Mouse (Mus musculus) stomach, postnatal 0 days (tissue): ENCODE measurements around the gene Nr6a1. TPM values are rescaled to one million over a fixed set of nuclear protein-coding genes. Genes with fewer than 3 reads are reported as not detected.
A peak's percentile ranks its signal among the peaks of the same experiment; 100 is the strongest.

Experiments
- ATAC-seq: fragments of 200-750 bp; cut with Nextera tagmentation; 2 replicates; pipeline ENCODE4 v1.8.0; 2017; ENCODE audit not compliant: low FRiP score, low TSS enrichment
- DNase-seq: peaks from one replicate; pipeline ENCODE4 v3.0.0-alpha.2; 2016; ENCODE audit warnings: low spot score
- H3K27ac ChIP-seq: fragments of 300-500 bp; sonication (generic); replicated peaks from 2 replicates; pipeline ENCODE4 v1.5.1; 2014; ENCODE audit warnings: mild to moderate bottlenecking, control low read depth
- H3K27me3 ChIP-seq: fragments of 300-500 bp; sonication (generic); 2 replicates; pipeline ENCODE4 v1.6.1; 2014; ENCODE audit warnings: low read length; ENCODE audit not compliant: control insufficient read depth, insufficient read depth
- H3K36me3 ChIP-seq: fragments of 300-500 bp; sonication (generic); 2 replicates; pipeline ENCODE4 v1.6.1; 2014; ENCODE audit warnings: low read length, mixed read lengths; ENCODE audit not compliant: control insufficient read depth, insufficient read depth
- H3K4me1 ChIP-seq: fragments of 300-500 bp; sonication (generic); replicated peaks from 2 replicates; pipeline ENCODE4 v1.6.1; 2014; ENCODE audit warnings: antibody characterized with exemption; ENCODE audit not compliant: control insufficient read depth, insufficient read depth
- H3K4me2 ChIP-seq: fragments of 300-500 bp; sonication (generic); replicated peaks from 2 replicates; pipeline ENCODE4 v1.6.1; 2014; ENCODE audit warnings: low read depth, mild to moderate bottlenecking, control low read depth, moderate library complexity
- H3K4me3 ChIP-seq: fragments of 300-500 bp; sonication (generic); 2 replicates; pipeline ENCODE4 v1.5.1; 2014; ENCODE audit warnings: low read depth, low read length, control low read depth
- H3K9ac ChIP-seq: fragments of 300-500 bp; sonication (generic); 2 replicates; pipeline ENCODE4 v1.6.1; 2014; ENCODE audit warnings: mild to moderate bottlenecking, low read length, control low read depth, mixed read lengths
- H3K9me3 ChIP-seq: fragments of 300-500 bp; sonication (generic); 2 replicates; pipeline ENCODE4 v1.6.1; 2016; ENCODE audit warnings: low read length; ENCODE audit not compliant: control insufficient read depth
- CTCF ChIP-seq: IDR thresholded peaks from 2 replicates; pipeline ENCODE4 v1.5.1; 2016; ENCODE audit warnings: antibody characterized with exemption, low read depth, mild to moderate bottlenecking, moderate library complexity
- EP300 ChIP-seq: optimal IDR thresholded peaks from 2 replicates; pipeline ENCODE3; 2016; ENCODE audit warnings: antibody characterized with exemption
- WGBS: fragments of 180-500 bp; shearing (Covaris S2); extraction: QIAGEN DNeasy Blood & Tissue Kit; methylation state at CpG from one replicate; pipeline ENCODE4 v1.1.7; 2014; 5-methylcytosine and 5-hydroxymethylcytosine counted together
- polyA plus RNA-seq: library from polyadenylated mRNA; unstranded; fragments of >200 nt; fragmentation: Nextera tagmentation; extraction: Ambion mirVana; gene quantifications from 2 replicates; pipeline ENCODE4 v1.2.1, GENCODE M21; 2015

Nr6a1 gene
- polyA plus RNA-seq, 1 experiment from 2014 or later: 0.59 TPM

DNA sequence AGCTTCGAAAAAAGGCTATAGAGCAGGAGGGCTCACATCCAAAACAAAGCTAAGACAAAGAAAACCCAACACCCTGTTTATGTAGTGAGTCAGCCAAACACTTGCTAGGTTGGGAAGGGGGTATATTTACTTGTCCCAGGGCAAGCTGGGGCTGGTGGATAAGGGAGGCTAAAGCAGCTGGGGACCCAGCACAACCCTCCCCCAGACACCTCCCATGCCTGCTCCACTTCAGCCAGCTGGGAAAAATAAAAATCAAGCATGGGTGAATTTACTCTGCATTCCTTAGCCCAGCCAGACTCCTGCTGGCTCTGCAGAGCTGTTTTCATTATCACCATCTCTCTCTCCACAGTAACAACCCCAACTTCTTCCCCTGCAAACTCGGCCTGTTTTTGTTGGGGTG lies 6.4 kb upstream of the Nr6a1 start:
- Histone ChIP-seq H3K9me3 (no peaks in the 10 kb centered on the region), H3K27ac (no peak overlapping the region), H3K27me3 (no peaks in the 10 kb centered on the region), H3K4me3 (no peak overlapping the region), H3K36me3 (no peaks in the 10 kb centered on the region), H3K4me2 (0 out of 2 replicates have a peak overlapping the region, but pooled peaks have one; percentile 3), H3K4me1 (peaks cover 6% of the 10 kb centered on the region; the same call in 1 of the 2 replicates), H3K9ac (no peak overlapping the region)
- WGBS: 13% methylated on average over 2 of the region's 2 CpGs
- no peak for ATAC-seq
- no peak for DNase-seq
- TF ChIP-seq EP300 (no peak), CTCF (no peak)

DNA sequence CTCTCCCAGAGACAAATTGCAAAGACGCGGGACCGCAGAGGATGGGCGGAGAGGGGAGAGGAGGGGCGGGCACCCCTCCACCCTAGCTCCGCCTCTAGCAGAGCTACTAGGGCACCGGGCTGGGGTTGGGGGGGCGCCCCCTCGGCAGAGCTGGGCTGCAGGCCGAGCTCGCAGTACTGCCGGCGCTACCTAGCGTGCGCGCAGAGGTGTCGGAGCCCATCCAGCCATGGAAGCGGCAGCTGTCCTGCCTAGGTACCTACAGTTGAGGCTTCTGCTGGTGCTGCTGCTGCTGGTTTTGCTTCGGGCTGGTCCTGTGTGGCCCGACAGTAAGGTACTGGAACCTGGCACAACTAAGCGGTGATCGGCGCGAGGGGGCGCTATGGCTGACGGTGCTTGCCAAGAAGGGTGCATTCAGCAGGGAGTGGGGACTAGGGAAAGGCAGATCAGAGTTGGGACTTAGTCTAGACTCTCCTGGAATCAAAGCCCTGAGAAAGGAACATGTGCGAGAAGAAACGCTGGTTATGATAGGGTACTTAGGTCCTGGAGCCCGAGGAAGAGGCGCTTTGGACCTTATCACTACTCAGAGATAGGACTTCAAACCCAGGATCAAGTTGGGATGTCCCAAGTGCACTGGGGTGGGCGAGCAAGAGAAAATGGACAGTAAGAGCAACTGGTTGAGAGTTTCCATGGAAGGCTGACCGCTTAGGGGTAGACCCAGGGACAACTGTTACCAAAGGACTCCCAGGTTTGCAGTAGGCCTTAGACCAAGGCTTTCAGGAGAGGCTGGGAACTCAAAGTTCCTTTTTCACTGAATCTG lies 4.6 kb upstream of the Nr6a1 start, which contains the start of gene Olfml2a:
Olfml2a (plus strand) TSS at position 128 of the 817 bp plus-strand sequence.
- ATAC-seq (peak; percentile 55), DNase-seq (peak; percentile 83)
- H3K4me2 ChIP-seq: peak within 1 kb of the TSS; percentile 80
- peak within 1 kb of the TSS; percentile 43 for H3K4me3 ChIP-seq
- H3K36me3 ChIP-seq: no peaks in the 10 kb centered on the region
- no peaks in the 10 kb centered on the region for H3K9me3 ChIP-seq
- 12% methylated on average over 30 of the region's 32 CpGs for WGBS
- H3K27me3 ChIP-seq: no peaks in the 10 kb centered on the region
- H3K9ac ChIP-seq: peak within 1 kb of the TSS; percentile 53; the same call in 1 of the 2 replicates
- H3K27ac ChIP-seq: no peak within 1 kb of the TSS
- TF ChIP-seq EP300: no peak
- peak; percentile 78 for TF ChIP-seq CTCF
- peaks cover 6% of the 10 kb centered on the region; the same call in 1 of the 2 replicates for H3K4me1 ChIP-seq

DNA sequence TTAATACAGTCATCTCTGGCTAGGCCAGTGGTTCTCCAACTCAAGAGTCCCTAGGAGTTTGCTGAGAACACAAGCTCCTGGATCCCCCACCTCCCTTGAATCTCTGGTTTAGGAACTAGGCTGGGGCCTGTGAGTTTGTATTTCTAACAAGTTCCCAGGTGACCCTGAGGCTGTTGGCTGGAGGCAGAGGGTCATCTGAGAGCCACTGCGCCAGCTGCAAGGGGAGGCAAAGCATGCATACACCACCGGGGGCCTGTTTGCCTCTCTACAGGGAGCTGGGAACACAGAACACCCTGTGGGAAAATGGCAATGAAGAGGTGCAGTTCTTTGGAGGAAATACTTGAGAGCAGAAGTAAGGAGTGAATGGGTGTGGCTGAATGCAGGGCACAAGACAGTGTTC lies 2.8 kb upstream of the Nr6a1 start:
- peaks cover 6% of the 10 kb centered on the region; the same call in 1 of the 2 replicates for H3K4me1 ChIP-seq
- 63% methylated on average over 2 of the region's 2 CpGs for WGBS

DNA sequence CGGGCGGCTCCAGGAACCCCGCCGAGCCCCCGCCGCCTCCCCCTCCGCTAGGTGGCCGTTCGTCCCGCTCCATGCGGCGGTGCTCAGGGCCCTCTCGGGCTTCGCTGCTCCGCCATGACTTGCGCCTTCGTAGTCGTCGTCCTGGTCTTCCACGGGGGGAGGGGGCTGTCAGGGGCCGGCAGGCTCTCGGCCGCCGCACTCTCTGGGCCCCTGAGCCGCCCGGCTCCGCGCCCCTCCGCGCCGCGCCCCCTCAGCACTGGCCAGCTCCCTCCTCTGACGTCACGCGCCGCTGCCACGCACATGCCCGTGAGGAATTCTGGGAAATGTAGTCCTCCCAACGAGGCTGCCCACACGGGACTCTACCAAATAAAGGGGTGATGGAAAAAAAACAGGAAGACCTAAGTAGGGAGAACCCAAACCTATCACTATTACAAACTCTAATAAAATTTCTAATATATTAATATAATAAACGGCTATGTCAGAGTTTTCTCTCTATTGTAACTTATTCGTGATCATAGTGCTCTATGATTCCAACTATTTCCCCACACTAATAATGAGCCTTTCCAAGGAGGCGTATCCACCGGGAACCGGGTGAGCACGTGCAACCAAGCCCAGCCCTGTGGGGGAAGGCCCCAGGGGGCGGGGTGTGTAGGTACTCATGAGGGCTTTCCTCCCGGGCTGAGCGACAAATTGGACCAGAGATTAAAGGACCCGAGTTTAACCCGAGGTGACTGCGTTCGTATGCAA lies 1.2 kb downstream of the Nr6a1 start:
- peak overlapping the region; percentile 93 for H3K4me2 ChIP-seq
- peak overlapping the region; percentile 60 for H3K4me3 ChIP-seq
- H3K36me3 ChIP-seq: no peaks in the 10 kb centered on the region
- 2% methylated on average over 43 of the region's 53 CpGs for WGBS
- 0 out of 2 replicates have a peak, but pooled peaks cover 3% of the 10 kb centered on the region for H3K4me1 ChIP-seq
- H3K27ac ChIP-seq: peak overlapping the region; percentile 71
- ATAC-seq (peak; percentile 96), DNase-seq (peak; percentile 95)
- no peaks in the 10 kb centered on the region for H3K9me3 ChIP-seq
- no peak for TF ChIP-seq EP300
- TF ChIP-seq CTCF: peak; percentile 13; the same call in 1 of the 2 replicates
- H3K9ac ChIP-seq: peak overlapping the region; percentile 52
- H3K27me3 ChIP-seq: no peaks in the 10 kb centered on the region

More for the DNA sequence above, 2.8 kb upstream of the Nr6a1 start:
- Histone ChIP-seq H3K9me3 (no peaks in the 10 kb centered on the region), H3K4me2 (no peak overlapping the region), H3K27me3 (no peaks in the 10 kb centered on the region), H3K9ac (no peak overlapping the region), H3K4me3 (no peak overlapping the region), H3K27ac (no peak overlapping the region), H3K36me3 (no peaks in the 10 kb centered on the region)
- TF ChIP-seq CTCF (no peak), EP300 (no peak)
- no peak for DNase-seq
- no peak for ATAC-seq

DNA sequence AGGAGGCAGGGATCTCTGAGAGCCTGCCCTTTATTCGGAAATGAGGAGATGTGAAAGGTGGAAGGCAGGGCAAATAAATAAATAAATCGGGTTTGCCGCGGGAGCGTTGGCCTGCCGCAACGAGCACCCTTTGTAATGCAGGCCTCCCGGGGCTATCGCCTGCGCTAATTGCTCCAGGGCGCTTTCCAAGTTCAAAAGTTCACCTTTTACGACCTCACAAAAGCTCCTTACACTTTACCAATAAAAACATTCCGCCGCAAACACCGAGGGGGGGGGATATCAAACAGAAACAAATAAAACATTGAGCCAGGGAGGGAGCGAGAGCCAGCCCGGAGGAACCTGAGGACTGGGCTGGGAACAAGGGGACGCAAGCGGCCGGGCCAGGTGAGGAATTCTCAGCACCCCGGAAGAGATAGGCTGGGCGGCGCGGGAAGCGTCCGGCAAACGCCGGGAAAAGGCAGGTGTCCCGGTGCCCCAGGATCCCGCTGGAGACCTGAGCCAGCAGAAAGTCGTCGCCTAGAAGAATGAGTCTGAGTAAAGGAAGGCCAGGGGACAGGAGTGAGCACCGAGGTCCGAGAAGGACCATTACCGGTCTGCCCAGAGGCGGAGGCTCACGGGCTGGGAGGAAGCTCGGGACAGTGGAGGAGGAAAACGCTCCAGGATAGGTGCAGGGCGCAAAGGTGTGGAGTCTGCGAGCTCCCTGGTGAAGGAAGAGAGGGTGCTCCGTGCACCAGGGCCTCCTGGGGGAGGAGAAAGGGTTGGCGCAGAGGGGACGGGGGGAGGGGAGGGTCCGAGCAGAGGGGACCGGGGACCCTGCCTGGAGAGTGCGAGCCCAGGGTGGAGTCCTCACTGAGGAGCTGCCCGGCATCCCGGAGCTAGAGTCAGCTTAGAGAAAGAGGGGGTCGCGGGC lies 2.1 kb downstream of the Nr6a1 start:
- peak overlapping the region; percentile 71 for H3K27ac ChIP-seq
- 0 out of 2 replicates have a peak, but pooled peaks cover 3% of the 10 kb centered on the region for H3K4me1 ChIP-seq
- no peaks in the 10 kb centered on the region for H3K36me3 ChIP-seq
- DNase-seq (peak; percentile 65), ATAC-seq (peak; percentile 53)
- TF ChIP-seq EP300 (no peak), CTCF (no peak)
- peak overlapping the region; percentile 60 for H3K4me3 ChIP-seq
- H3K9me3 ChIP-seq: no peaks in the 10 kb centered on the region
- WGBS: 1% methylated on average over 44 of the region's 51 CpGs
- H3K9ac ChIP-seq: peak overlapping the region; percentile 52
- peak overlapping the region; percentile 93 for H3K4me2 ChIP-seq
- H3K27me3 ChIP-seq: no peaks in the 10 kb centered on the region
